Mouse (Mus musculus) erythroid progenitor cell, adult 5-6 weeks (primary cell): Measurements from ENCODE around the gene Serpind1. TPM values are rescaled to one million over a fixed set of nuclear protein-coding genes. Genes with fewer than 3 reads are reported as not detected.

Experiments
- ATAC-seq: replicated peaks from 2 replicates; pipeline ENCODE4 v1.8.0; 2016; ENCODE audit warnings: moderate number of reproducible peaks, mild to moderate bottlenecking, moderate TSS enrichment, inconsistent platforms; ENCODE audit not compliant: poor library complexity, low FRiP score, severe bottlenecking
- total RNA-seq, 2 experiments: library from RNA; stranded (forward) in 1 of 2; stranded (reverse) in 1 of 2; fragments of 150-400 nt in 1 of 2; fragments of 186-747, 209-891 nt in 1 of 2; gene quantifications; 2 replicates each; pipeline versions ENCODE4 v1.2.3 to v1.2.4; 2015 to 2017; ENCODE audit warnings: low replicate concordance in 2 of 2

Gene Serpind1
- total RNA-seq, 2 experiments from 2014 or later = not detected

DNA sequence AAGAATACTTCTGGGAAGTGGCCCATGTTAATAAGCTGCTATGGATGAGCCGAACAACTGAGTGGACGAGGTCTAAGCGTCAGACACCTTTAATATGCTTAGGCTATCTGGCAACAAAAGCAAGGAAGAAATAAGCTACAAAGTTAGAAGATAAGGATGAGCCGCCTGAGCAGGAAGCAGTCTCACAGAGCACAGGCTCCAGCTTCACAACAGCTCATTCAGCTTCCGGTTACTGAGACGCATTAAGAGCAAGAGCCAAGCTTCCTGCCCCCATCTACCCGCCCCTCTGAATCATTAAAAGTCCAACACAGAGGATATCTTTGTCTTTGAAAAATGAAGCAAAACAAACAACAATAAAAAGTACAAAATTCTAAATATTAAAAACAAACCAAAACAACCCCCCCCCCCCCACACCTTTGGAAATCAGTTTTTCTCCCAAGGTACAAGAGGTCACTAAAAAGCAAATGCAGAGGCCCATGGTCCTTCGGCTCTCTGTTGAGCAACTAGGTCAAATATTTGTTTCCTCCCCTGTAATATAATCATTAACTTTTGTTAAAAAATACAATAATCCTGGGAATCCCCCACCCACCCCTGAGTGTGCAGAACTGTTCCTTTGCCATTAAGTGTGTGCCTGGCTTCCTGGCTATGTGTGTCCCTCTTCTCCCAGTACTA, 14.1 kb downstream of the Serpind1 start:
- no peak for ATAC-seq

GRCm38 (mm10) chr16:17345813-17346155, 14.6 kb downstream of the Serpind1 start:
- no peak for ATAC-seq

DNA sequence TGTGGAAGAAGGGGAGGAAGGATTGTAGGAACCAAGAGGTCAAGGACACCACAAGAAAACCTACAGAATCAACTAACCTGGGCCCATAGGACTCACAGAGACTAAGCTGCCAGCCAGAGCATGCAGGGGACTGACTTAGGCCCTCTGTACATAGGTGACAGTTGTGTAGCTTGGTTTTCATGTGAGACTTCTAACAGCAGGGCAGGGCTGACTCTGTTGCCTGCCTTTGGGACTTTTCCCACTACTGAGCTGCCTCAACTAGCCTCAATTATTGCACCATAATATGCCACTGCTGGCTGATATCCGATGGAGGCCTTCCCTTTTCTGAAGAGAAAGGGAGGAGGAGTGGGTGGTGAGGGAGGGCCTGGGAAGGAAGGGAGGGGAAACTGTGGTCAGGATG, 15.6 kb downstream of the Serpind1 start:
- ATAC-seq = no peak

- ATAC-seq = no peak
Measured at GRCm38 (mm10) chr16:17356031-17356430, 24.9 kb downstream of the Serpind1 start.

DNA sequence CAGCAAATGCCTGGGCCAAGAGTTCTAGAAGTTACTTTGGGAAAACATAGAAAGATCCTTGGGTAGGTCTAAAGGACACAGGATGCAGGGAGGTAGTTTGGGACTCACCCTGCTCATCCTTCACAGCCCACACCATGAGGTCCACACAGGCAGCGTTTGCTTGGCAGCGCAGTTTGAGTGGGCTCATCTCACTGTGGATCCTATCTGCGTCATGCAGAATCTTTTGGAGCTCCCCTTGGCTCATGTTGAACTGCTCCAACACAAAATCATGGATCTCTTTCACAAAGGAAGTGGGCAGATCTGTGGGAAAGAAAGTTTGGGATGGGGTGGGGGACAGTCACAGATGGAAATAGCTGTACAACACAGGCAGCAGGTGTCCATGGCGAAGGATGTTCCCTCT, 27.6 kb downstream of the Serpind1 start:
- no peak for ATAC-seq

- ATAC-seq = no peak
Measured at GRCm38 (mm10) chr16:17382306-17382705, 51.1 kb downstream of the Serpind1 start.

DNA sequence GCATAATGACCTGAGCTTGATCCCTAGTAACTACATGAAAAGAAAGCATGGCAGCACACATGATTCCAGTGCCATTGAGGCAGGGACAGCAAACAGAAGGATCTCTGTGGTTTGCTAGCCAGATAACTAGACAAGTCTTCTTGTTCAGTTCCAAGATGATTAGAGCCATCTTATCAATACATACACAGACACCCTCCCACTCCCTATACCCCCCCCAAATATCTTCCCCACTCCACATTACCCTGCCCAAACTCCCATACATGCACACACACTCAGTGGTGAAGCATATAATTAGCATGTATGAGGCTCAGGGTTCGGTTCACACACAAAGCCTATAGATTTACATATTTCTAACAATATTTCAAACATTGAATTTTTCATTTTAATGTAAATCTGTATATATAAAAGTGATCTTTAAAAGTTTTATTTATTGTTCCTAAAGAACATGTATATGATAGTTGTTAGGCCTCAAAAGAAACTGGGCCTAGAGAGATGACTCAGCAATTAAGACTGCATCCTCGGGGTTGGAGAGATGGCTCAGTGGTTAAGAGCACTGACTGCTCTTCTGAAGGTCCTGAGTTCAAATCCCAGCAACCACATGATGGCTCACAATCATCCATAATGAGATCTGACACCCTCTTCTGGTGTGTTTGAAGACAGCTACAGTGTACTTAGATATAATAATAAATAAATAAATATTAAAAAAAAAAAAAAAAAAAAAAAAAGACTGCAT, 52.6 kb downstream of the Serpind1 start:
- ATAC-seq = no peak

- no peak for ATAC-seq
Measured at GRCm38 (mm10) chr16:17392784-17393183, 61.6 kb downstream of the Serpind1 start.

Other genes starting within 250 kb of the Serpind1 start
- gene Ppil2, start 220.1 kb upstream of the Serpind1 start, total RNA-seq (2015; ENCODE audit: low replicate concordance) = 41.9 and 43.2 TPM in 2 replicates
- gene Ppil2, start 220.1 kb upstream of the Serpind1 start, total RNA-seq (2017; ENCODE audit: low replicate concordance) = 37.7 and 65.6 TPM in 2 replicates
- 5.9 TPM in 1 of 2 replicates, not detected in the other for gene 2610318N02Rik, start 206.2 kb upstream of the Serpind1 start, total RNA-seq (2015; ENCODE audit: low replicate concordance)
- gene 2610318N02Rik, start 206.2 kb upstream of the Serpind1 start, total RNA-seq (2017; ENCODE audit: low replicate concordance) = 2.7 and 2.9 TPM in 2 replicates
- gene Sdf2l1, start 199.0 kb upstream of the Serpind1 start, total RNA-seq (2015; ENCODE audit: low replicate concordance) = 18.4 and 25.6 TPM in 2 replicates
- 7.2 and 15.7 TPM in 2 replicates for gene Sdf2l1, start 199.0 kb upstream of the Serpind1 start, total RNA-seq (2017; ENCODE audit: low replicate concordance)
- gene Ydjc, start 186.8 kb upstream of the Serpind1 start, total RNA-seq (2015; ENCODE audit: low replicate concordance) = not detected in 2 replicates
- gene Ydjc, start 186.8 kb upstream of the Serpind1 start, total RNA-seq (2017; ENCODE audit: low replicate concordance) = 0.13 TPM in 1 of 2 replicates, not detected in the other
- gene Ccdc116, start 184.1 kb upstream of the Serpind1 start, total RNA-seq (2015; ENCODE audit: low replicate concordance) = not detected in 2 replicates
- 0.83 and 0.90 TPM in 2 replicates for gene Ccdc116, start 184.1 kb upstream of the Serpind1 start, total RNA-seq (2017; ENCODE audit: low replicate concordance)
- gene Ube2l3, start 128.7 kb upstream of the Serpind1 start, total RNA-seq (2015; ENCODE audit: low replicate concordance) = 110 and 161 TPM in 2 replicates
- 31.6 and 40.6 TPM in 2 replicates for gene Ube2l3, start 128.7 kb upstream of the Serpind1 start, total RNA-seq (2017; ENCODE audit: low replicate concordance)
- gene Rimbp3, start 122.8 kb upstream of the Serpind1 start, total RNA-seq (2015; ENCODE audit: low replicate concordance) = not detected in 2 replicates
- gene Rimbp3, start 122.8 kb upstream of the Serpind1 start, total RNA-seq (2017; ENCODE audit: low replicate concordance) = 0.38 TPM in 1 of 2 replicates, not detected in the other
- gene Hic2, start 97.8 kb upstream of the Serpind1 start, total RNA-seq (2015; ENCODE audit: low replicate concordance) = under 0.01 TPM in 1 of 2 replicates, not detected in the other
- gene Hic2, start 97.8 kb upstream of the Serpind1 start, total RNA-seq (2017; ENCODE audit: low replicate concordance) = 0.13 and 0.23 TPM in 2 replicates
- gene Tmem191c, start 55.3 kb upstream of the Serpind1 start, total RNA-seq (2015; ENCODE audit: low replicate concordance) = 4.6 TPM in 1 of 2 replicates, not detected in the other
- not detected in 2 replicates for gene Tmem191c, start 55.3 kb upstream of the Serpind1 start, total RNA-seq (2017; ENCODE audit: low replicate concordance)
- gene Snap29, start 74.6 kb downstream of the Serpind1 start, total RNA-seq (2015; ENCODE audit: low replicate concordance) = 22.6 and 25.9 TPM in 2 replicates
- 19.0 and 20.7 TPM in 2 replicates for gene Snap29, start 74.6 kb downstream of the Serpind1 start, total RNA-seq (2017; ENCODE audit: low replicate concordance)
- 15.9 and 72.1 TPM in 2 replicates for gene Pi4ka, start 74.9 kb downstream of the Serpind1 start, total RNA-seq (2015; ENCODE audit: low replicate concordance)
- gene Pi4ka, start 74.9 kb downstream of the Serpind1 start, total RNA-seq (2017; ENCODE audit: low replicate concordance) = 17.1 and 35.3 TPM in 2 replicates
- gene Crkl, start 120.6 kb downstream of the Serpind1 start, total RNA-seq (2015; ENCODE audit: low replicate concordance) = 21.3 and 25.2 TPM in 2 replicates
- gene Crkl, start 120.6 kb downstream of the Serpind1 start, total RNA-seq (2017; ENCODE audit: low replicate concordance) = 20.0 and 24.4 TPM in 2 replicates
- gene Aifm3, start 158.2 kb downstream of the Serpind1 start, total RNA-seq (2015; ENCODE audit: low replicate concordance) = not detected in 2 replicates
- gene Aifm3, start 158.2 kb downstream of the Serpind1 start, total RNA-seq (2017; ENCODE audit: low replicate concordance) = not detected in 2 replicates
- gene Lztr1, start 177.3 kb downstream of the Serpind1 start, total RNA-seq (2015; ENCODE audit: low replicate concordance) = 15.5 and 43.6 TPM in 2 replicates
- gene Lztr1, start 177.3 kb downstream of the Serpind1 start, total RNA-seq (2017; ENCODE audit: low replicate concordance) = 33.1 and 54.4 TPM in 2 replicates
- gene Thap7, start 199.8 kb downstream of the Serpind1 start, total RNA-seq (2015; ENCODE audit: low replicate concordance) = 9.6 and 24.1 TPM in 2 replicates
- 10.8 and 16.3 TPM in 2 replicates for gene Thap7, start 199.8 kb downstream of the Serpind1 start, total RNA-seq (2017; ENCODE audit: low replicate concordance)
- not detected in 2 replicates for gene Lrrc74b, start 229.9 kb downstream of the Serpind1 start, total RNA-seq (2015; ENCODE audit: low replicate concordance)
- gene Lrrc74b, start 229.9 kb downstream of the Serpind1 start, total RNA-seq (2017; ENCODE audit: low replicate concordance) = not detected in 2 replicates
- gene P2rx6, start 230.5 kb downstream of the Serpind1 start, total RNA-seq (2015; ENCODE audit: low replicate concordance) = not detected in 2 replicates
- gene P2rx6, start 230.5 kb downstream of the Serpind1 start, total RNA-seq (2017; ENCODE audit: low replicate concordance) = not detected in 2 replicates